Mouse (Mus musculus) lung, postnatal 4 days (tissue): ENCODE measurements around the gene Eef2k.
"Not testable (repeated sequence)": the region's sequence is repeated elsewhere in the genome, so short reads cannot be mapped to it uniquely, and the experiment has no call there.

Source experiments
- DNase-seq, 2 experiments: peaks; one replicate each; pipeline ENCODE4 v3.0.0; 2021

Gene Eef2k

DNA sequence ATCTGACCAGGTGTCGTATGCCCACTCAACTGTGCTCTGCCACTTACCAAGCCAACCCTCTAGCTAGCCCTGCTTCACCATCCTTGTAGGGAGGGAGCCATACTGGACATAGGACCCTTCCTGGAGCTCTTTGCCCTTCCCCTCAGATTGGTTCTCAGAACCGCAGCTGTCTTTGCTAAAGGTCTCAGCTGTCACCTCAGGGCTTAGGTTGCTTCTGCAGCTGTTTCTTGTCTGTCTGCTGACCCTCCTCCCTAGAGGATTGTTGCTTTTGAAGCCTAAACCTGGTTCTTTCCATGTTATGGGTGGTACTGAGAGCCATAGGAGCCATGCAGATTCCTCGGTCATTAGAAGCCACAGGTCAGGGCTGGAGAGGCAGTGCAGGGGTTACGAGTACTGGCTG lies 40.0 kb downstream of the Eef2k start:
- no peak for DNase-seq

DNA sequence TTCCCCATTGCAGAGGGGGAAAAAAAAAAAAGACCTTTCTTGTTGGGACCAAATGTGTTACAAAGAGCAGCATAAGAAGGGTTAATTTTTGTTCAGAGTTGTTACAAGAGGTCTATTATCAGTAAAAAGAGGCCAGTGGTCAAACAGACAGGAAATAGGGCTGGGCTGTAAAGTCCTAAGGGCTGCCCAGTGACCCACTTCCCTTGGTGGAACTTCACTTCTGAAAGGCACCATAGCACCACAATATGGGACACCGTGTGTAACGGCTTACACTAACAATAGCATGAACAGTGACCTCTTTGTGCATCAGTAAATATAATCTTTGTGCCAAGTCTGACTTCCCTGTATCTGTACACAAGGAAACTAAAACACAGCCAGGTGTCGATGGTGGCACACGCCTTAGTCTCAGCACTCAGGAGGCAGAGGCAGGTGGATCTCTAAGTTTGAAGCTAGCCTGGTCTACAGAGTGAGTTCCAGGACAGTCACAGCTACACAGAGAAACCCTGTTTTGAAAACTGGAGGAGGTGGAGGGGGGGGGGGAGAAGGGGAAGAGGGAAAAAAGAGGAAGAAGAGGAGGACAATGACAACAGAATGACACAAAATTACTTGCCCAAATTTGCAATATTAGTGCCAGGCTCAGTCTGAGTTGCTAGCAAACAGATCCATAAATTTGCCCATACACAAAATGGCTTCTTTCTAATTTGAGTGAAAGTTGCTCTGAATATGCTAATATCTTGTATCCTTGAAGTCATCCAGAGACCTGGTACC lies 41.1 kb downstream of the Eef2k start:
- no peak for DNase-seq

DNA sequence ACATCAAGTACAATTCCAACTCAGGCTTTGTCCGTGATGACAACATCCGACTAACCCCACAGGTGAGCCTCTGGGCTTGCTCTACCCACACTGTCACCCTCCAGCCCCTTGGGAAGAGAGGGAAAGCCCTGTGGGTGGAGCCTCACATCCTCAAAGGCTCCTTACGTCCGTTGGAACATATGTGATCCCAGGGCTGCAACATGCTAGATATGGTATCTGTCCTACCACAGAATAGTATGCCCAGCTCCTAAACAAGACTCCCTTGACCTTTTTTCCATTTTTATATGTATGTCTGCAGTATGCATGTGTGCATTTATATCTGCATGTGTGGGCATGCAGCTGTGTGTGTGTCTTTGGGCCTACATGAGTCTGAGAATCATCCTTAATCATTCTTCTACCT lies 42.1 kb downstream of the Eef2k start:
- no peak for DNase-seq

DNA sequence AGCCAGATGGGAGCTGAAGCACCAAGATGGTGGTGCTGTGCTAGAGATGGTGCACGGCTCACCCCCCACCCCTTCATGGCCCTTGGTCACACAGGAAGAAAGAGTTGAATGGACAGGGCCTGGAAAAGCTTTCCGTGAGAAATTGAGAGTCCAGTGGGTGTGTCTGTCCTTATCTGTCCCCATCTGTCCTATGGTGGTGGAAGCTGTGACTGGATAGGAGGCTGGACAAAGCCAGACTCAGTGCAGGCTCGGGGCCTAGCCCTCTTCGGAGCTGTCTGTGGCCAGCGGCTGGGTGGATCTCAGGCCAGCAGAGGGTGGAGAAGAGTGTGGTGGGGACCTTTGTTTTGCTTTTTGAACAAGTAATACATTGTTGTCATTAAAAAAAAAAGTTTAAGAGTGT lies 50.5 kb downstream of the Eef2k start:
- DNase-seq: no peak

DNA sequence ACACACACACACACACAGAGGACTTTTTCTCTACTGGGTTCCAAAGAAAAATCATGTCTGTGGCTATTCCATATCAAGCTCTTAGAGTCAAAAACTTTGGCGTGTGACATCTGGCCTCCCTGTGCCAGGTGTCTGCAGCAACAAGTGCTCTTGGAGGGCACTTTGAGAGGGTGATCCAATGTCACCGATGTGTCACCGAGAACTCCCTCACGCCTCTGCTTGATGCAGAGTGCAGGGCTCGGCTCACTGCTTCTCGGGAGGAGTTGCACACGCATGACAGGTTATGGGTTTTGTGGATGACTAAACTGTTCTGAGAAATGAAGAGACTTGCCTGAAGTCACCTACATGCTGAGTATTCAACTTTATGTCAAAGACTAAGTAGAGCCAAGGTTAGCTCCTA lies 54.4 kb downstream of the Eef2k start:
- DNase-seq: no peak

DNA sequence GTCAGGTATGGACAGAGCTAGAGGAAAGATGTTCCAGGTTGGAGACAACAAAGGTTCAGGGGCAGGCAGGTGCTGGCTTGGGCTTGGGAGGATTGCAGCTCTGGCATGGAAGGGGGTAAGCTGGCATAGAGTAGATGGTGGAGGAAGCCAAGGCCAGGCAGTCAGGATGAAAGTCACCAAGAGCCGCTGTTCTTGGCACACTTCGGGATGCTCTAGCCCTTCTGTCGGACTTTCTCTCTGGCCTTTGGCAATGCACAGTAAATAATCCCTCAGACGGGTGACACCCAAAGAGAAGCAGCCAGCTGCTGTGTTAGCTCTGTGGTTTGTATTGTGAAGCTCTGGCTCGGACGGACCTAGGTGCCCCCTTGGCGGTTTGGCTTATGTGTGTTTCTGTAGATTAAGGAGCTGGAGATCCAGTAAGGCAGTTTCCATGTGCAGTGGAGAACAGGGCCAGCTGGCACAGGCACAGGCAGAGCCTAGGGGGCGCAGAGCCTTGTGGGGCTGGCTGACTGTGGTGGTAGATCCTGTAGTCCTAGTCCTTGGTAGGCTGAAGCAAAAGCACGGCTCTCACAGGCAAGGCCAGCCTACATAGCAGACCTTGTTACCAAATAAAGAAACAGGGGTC lies 55.2 kb downstream of the Eef2k start:
- no peak for DNase-seq

DNA sequence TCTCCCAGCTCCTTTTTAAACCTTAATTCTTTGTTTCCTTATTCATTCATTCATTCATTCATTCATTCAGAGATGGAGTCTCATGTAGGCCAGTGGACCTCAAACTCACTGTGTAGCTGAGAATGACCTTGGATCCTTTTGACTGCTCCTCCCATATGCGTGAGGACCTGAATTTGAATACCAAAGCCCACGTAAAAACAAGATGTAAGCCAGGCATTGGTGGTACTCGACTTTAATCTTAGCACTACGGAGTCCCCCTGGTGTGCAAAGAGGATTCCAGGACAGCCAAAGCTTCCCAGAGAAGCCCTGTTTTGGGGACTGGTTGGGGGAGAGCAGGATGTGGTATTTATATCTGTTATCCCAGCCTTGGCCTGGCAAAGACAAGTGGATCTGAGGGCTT lies 57.6 kb downstream of the Eef2k start:
- no peak for DNase-seq

DNA sequence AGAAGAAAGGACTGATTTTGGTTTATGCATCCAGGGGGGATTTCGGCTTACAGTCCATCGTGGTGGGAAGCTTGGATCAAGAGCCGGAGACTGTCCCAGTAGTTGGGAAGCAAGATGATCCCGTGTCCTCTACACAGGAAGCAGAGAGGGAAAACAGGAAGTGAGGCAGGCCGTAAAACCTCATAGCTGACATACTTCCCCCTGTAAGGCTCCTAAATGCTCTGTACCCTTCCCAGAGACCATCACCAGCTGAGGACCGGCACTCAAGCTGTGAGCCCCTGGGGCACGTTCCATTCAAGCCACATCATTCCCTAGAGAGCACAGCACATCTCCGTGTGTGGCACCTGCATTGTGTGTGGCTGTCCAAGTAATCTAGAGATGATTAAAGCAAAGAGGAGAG lies 59.1 kb downstream of the Eef2k start:
- DNase-seq: peak in 1 of 2 experiments; percentile 14

DNA sequence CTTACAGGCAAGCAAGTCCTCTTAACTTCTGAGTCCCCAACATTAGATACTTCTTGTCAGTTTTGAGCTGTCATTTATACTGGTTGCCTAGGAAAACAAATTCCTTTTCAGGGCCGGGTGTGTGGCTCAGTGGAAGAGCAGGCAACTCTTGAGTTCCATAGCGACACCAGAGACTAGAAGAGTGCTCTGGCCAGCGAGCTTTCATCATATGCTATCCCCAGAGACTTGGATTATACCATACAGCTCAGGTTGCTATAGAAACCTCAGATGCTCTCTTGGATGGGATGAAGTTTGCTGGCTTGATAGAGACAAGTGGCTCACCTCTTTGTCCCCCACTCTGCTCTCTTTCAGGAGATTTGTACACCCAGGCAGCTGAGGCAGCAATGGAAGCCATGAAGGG lies 60.3 kb downstream of the Eef2k start:
- no peak for DNase-seq

DNA sequence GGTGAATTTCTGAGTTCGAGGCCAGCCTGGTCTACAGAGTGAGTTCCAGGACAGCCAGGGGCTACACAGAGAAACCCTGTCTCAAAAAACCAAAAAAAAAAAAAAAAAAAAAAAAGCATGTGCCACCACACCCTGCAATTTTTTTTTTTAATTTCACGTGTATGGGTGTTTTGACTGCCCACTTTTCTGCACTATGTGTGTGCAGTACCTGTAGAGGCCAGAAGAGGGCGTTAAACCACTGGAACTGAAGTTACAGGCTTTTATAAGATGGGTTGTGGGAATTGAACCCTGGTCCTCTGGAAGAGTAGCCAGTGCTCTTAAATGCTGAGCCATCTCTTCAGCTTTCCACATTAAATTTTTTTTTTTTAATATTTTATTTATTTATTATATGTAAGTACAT lies 67.5 kb downstream of the Eef2k start:
- DNase-seq: not testable (repeated sequence)

DNA sequence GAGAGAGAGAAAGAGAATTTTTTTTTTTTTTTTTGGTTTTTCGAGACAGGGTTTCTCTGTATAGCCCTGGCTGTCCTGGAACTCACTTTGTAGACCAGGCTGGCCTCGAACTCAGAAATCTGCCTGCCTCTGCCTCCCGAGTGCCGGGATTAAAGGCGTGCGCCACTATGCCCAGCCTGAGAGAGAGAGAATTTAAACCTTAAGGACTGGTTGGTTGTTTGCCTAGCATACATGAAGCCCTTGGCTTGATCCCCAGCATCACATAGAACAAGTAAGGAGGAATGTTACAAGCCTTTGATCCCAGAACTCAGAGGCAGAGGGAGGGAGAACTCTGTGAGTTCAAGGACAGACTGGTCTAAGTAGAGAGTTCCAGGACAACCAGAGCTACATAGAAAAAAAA lies 68.6 kb downstream of the Eef2k start:
- not testable (repeated sequence) for DNase-seq

DNA sequence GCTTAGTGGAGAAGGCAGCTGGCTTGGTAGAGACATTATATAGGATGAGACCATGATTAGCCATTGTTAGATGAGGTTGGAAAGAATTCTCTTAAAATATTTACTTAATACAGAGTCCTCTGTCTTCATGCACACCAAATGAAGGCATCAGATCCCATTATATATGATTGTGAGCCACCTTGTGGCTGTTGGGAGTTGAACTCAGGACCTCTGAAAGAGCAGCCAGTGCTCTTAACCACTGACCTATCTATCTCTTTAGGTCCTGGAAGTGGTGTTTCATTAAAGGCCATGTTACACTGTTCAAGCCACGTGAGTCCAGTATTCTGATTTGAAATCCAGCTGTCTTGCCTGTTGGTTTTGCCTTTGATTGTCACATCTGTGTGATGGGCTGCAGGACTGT lies 70.7 kb downstream of the Eef2k start:
- DNase-seq: no peak

DNA sequence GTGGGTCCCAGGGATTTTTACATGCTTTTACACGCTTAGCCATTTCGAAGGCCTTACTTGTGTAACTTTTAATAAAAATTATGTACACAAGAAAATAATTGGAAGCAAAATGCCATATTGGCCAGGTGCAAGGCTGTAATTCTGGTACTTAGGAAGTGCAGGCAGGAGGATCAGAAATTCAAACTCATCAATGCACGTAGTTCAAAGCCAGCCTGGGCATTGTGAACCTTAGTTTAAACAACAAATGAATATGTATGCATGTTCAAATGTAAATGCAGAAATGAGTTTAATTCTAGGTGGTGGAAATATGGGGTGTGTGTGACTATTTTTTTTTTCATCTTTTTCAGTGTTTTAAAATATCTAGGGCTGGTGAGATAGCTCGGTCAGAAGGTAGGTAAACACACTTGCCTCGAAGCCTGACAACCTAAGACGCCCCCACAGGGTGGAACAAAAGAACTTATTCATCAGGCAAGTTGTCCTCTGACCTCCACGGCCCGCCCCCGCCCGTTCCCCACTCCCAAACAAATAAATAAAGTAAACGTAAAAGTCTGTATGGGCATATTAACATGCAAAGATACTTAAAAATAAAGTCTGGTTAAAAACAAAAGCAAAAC lies 73.7 kb downstream of the Eef2k start:
- DNase-seq: no peak

DNA sequence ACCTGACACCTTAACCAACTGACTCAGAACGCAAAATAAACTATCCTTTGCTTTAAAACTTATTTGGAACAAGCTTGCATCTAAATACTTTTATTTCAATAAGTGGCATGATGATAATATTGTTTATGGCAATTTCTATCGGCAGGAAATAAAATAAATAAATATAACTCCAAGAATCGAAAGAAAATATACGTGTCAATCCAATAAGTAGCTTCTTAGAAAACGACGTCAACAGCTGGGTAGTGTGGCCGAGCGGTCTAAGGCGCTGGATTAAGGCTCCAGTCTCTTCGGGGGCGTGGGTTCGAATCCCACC lies 74.6 kb downstream of the Eef2k start:
- no peak for DNase-seq

DNA sequence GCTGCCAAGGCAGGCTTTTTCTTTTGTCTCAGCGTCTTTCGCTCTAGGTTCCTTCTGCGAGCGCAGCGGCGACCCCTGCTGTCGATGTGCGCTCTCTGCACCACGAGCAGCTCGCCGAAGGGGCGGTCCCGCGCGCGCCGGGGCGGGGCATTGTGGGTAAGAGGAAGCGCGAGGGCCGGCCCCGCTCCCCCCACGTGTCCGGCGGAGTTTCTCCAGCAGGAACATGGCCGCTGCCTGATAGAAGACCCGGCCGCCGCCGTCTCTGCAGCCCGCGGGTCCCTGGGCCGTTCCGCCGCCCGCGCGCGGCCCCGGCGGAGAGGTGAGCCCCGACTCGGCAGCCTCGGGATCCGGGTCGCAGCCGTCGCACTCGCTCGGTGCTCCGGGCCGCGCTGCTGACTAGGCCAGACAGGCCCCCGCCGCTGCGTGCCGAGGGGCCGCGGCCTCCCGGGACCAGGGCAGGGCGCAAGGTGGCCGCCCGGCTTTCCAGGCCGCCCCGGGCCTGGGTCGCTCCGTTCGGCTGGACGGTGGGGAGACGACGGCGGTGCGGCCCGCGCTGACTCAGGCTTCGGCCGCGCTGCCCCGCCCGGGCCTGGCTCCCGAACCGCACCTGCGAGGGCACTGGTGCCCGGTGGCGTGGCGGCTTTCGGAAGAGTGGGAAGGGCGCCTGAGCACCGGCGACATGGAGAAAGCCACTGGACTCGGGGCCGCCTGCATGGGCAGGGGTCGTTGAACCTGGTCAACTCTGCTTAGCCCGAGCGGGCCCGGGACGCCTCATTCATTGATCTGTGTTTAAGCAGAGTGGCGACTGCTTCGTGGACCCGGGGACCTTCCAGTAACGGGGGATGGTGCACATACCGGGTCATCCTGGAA lies 75.2 kb downstream of the Eef2k start, which contains the start of gene Polr3e:
TSS of gene Polr3e (plus strand) at position 153 of the 870 bp plus-strand sequence.
- peak; percentile 99 to 100 for DNase-seq

DNA sequence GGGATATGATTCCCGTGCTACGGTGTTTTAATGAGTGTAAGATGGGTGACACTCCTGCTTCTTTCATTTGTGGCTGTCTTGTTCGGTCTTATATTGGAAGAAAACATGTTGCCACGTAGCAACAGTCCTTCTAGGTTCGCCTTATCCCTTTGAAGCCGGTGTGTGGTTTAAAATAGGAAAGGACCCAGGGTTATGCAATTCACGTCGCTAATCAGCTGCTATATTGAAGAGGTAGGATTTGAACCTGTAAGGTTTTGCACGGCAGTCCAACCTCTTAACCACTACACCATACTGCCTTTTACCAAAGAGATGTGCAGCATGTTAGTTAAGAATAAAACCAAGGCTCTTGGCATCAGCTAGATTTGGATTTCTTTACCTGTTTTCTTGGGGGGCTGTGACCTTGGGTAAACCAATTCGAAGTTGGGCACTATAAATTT lies 75.9 kb downstream of the Eef2k start:
- DNase-seq: peak in 1 of 2 experiments; percentile 66

DNA sequence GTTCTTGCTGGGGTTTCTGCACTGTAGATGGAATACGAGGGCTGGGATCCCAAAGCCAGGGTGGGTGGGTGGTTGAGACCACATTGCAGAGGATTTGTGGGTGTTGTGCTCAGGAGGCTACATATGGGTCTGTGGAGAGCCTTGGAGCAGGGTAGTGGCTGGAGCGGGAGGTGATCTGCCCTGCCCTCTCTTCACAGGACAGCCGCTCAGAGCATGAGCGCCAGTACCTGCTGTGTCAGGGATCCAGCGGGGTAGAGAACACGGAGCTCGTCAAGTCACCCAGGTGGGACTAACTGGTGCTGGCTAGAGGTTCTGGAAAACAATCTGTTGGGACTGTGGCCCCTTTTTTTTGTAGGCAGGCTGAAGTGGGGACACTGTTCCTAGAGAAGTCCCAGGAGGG lies 90.5 kb downstream of the Eef2k start:
- no peak for DNase-seq

DNA sequence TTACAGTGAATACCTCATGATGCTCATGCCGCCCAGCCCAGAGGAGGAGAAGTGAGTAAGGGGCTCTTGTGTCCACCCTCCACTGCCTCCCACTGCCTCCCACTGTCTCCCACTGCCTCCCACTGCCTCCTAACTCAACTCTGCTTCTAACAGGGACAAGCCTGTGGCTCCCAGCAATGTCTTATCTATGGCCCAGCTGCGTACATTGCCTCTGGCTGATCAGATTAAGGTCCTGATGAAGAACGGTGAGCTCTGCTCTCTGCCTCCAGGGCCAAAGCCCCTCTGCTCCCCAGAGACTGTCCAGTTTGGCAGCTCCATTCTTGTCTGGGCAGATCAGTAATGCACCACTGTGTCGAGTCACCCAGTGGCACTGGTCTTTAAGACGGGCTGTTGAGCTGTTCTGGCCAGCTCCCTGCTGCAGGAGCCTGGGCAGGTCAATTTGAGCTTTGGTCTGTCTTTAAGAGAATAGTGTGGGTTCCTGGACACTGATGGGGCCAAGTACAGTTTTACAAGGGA lies 91.1 kb downstream of the Eef2k start:
- no peak for DNase-seq

DNA sequence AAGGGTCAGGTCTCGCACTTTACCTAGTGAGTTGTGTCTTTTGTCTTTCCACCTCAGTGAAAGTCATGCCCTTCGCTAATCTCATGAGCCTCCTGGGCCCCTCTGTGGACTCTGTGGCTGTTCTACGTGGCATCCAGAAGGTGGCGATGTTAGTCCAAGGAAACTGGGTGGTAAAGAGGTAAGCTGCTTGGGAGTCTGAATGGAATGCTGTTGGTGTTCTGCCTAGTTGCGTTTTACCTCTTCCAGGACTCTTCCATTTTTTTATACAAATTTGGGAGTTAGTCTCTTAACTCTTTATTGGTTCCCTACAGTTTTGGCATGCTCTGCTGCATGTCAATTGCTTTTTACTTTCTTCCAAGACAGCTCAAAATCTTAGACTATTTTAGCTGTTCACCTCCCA lies 92.1 kb downstream of the Eef2k start:
- peak; percentile 20 to 70 for DNase-seq

DNA sequence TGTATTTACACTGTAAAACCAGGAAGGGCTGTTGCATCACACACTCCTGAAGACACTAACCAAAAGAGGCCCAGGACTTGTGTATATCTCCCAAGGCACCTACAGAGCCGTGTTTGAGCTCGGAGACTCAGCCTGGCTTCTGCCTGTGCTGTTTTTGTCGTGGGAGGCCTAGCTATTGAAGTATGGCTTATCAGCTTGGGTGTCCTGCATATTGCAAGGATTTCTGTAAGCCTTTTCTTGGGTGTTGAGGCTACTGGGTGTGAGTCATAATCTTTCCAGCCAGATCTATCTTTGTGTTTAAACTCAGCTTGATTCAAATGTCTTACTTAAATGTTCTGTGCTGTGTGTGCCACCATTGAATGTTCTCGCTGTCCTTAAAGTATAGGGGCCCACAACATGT lies 93.9 kb downstream of the Eef2k start:
- peak in 1 of 2 experiments; percentile 1 for DNase-seq

DNA sequence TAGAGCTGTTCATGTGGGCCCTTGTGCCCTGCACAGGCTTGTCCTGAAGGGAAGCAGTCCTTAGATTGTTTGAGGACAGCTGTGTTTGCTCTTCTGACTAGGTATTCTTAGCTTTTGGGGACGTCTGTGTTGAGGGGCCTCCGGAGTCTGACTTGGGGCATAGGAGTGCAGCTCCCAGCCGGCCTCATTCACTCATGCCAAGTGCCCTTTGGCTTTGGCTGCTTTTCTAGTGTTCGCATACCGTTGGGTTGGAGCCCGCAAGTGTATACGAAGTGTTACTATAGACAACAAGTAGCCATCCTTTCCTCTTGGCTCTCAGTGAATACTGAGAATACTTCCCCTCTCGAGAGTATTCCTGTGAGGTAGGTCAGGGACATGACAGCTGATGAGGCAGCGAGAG lies 95.6 kb downstream of the Eef2k start:
- DNase-seq: peak in 1 of 2 experiments; percentile 62

DNA sequence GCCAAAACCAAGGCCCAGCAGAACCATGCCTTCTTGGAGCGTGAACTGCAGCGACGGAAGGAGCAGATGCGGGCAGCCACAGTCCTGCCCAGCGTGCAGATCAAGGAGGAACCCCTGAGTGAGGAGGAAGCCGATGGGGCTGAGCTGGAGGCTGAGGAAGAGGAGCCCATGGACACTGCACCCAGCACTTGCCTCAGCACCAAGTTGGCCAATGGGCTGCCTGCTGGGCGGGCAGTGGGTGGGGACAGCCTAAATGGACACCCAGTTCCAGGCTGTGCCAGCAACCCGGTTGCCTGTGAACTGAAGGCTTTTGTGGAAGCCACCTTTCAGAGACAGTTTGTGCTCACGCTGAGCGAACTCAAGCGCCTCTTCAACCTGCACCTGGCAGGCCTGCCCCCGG lies 97.7 kb downstream of the Eef2k start:
- no peak for DNase-seq

DNA sequence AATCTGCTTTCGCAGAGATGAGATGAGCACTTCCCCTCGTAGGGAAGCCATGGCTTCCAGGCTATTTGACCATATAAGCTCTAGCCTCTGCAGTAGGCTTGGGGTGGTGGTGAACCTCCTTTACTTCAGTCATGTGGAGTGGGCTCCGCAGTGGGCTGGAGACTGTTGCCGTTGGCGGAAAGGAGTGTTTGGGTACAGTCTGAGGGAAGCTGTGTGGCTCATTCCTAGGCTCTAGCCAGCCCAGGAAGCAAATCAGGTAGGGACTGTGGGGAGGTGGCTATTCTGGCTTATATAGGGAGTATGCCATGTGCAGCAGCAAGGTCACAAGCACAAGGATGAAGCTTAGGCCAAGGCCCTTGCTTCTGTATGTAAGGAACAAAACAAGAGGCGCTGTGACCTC lies 98.6 kb downstream of the Eef2k start:
- no peak for DNase-seq
